Mouse (Mus musculus): ENCODE data around the gene Syne1. TPM values are rescaled to one million over a fixed set of nuclear protein-coding genes. Genes with fewer than 3 reads are reported as not detected.

The Syne1 gene
- total and polyA plus RNA-seq, 2 experiments from 2014 or later: 25.9 to 71.2 TPM

DNA sequence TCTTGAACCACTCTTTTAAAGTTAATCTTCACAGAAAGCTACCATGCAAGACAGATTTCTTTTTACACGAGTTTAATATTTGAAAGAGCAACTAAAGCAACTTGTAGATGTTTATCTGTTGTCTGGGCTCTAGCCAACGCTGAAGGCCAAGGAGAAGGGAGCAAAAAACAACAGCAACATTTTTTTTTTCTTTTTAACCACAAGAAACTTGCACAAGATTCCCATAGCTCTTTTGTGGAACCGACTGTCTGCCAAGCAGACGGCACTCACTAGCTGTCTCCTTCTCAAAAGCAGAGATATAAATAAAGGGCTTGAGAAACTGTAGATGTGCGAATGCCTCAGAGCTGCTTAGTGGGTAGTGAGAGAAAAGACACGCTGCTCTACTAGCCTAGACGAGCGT lies 391.6 kb downstream of the Syne1 start:
- no peak overlapping the region for H3K4me3 ChIP-seq (ENCODE audit: low read depth, low read length)
- H3K36me3 ChIP-seq (replicated peaks; ENCODE audit: control insufficient read depth, insufficient read depth, low read length): peaks cover 35% of the 10 kb centered on the region
- TF ChIP-seq CTCF (IDR thresholded peaks at IDR 0.05; ENCODE audit: low read depth) (no peak), EP300 (IDR thresholded peaks at IDR 0.05; ENCODE audit: low read depth) (no peak)
- 67% methylated on average over 8 of the region's 8 CpGs for WGBS
- H3K4me1 ChIP-seq (ENCODE audit: control insufficient read depth, insufficient read depth): no peaks in the 10 kb centered on the region
- no peak overlapping the region for H3K4me2 ChIP-seq (ENCODE audit: low read depth, low read length)
- no peak for ATAC-seq (ENCODE audit: insufficient read depth, low read depth)
- no peak overlapping the region for H3K9ac ChIP-seq (replicated peaks; ENCODE audit: low read depth, low read length)
- H3K27ac ChIP-seq (ENCODE audit: low read depth): no peak overlapping the region
- no peaks in the 10 kb centered on the region for H3K9me3 ChIP-seq (replicated peaks; ENCODE audit: control insufficient read depth, low read length)
- no peaks in the 10 kb centered on the region for H3K27me3 ChIP-seq (ENCODE audit: control insufficient read depth, insufficient read depth, low read length)
- DNase-seq (ENCODE audit: low spot score): no peak

DNA sequence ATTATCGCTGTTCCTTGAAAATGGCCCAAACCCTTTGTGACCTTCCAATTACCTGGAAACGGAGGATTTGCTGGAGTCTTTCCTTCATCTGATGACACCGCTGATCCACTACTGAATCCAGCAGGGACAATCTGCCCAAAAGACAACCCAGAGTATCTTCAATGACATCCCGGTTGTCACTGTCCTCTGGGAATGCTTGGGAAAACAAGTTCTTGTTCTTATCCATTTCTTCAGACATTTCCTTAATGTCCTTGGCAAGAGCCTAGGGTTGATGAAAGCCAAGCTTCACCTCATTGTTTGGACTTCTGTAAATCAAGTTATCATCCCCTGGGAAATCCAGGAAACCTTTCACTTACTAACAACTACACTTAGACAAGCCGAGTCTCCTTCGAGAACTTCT lies 398.2 kb downstream of the Syne1 start:
- peak; percentile 50; the same call in 1 of the 2 replicates for TF ChIP-seq EP300 (IDR thresholded peaks at IDR 0.05; ENCODE audit: low read depth)
- TF ChIP-seq CTCF (IDR thresholded peaks at IDR 0.05; ENCODE audit: low read depth): no peak
- Histone ChIP-seq H3K9me3 (replicated peaks; ENCODE audit: control insufficient read depth, low read length) (no peaks in the 10 kb centered on the region), H3K36me3 (replicated peaks; ENCODE audit: control insufficient read depth, insufficient read depth, low read length) (peaks cover 48% of the 10 kb centered on the region), H3K9ac (replicated peaks; ENCODE audit: low read depth, low read length) (no peak overlapping the region), H3K27me3 (ENCODE audit: control insufficient read depth, insufficient read depth, low read length) (no peaks in the 10 kb centered on the region), H3K27ac (ENCODE audit: low read depth) (no peak overlapping the region), H3K4me3 (ENCODE audit: low read depth, low read length) (no peak overlapping the region), H3K4me1 (ENCODE audit: control insufficient read depth, insufficient read depth) (no peaks in the 10 kb centered on the region), H3K4me2 (ENCODE audit: low read depth, low read length) (no peak overlapping the region)
- WGBS: 71% methylated on average over 6 of the region's 6 CpGs
- DNase-seq (ENCODE audit: low spot score): peak; percentile 14
- ATAC-seq (ENCODE audit: insufficient read depth, low read depth): no peak

DNA sequence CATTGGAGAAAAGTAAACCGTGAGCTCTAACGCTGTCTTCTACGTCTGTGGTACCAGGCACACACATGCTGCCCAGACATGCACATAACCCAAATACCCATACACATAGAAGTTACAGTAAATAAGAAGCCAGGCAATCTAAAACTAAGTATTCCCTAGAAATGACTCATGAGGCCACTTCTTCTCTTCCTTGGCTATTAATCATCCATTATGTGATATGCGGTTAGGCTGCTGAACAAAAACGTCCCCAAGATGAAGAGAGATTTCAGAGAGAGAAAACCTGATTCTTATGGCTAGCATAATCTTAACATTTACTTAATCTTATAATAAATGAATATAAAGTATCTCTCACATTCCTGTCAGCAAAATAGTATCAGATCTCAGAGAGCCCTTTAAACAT lies 409.8 kb downstream of the Syne1 start:
- peaks cover 64% of the 10 kb centered on the region for H3K36me3 ChIP-seq (replicated peaks; ENCODE audit: control insufficient read depth, insufficient read depth, low read length)
- WGBS: 89% methylated on average over 5 of the region's 5 CpGs
- H3K4me2 ChIP-seq (ENCODE audit: low read depth, low read length): no peak overlapping the region

DNA sequence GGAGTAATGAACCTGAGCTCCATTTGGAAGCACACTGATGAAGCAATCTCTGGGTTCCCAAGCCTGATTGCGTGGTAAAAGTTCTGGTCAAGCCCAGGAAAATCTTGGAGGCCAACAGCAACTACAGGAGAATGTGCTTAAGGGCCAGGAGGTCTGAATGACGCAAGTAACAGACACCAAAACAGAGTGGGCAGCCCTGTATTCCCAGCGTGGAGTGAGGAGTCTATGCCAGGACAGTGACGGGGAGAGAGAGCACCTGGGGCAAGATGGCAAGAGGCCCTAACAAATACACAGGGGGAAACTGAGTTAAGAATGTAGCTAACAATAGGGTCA lies 411.4 kb downstream of the Syne1 start:
- Histone ChIP-seq H3K4me1 (ENCODE audit: control insufficient read depth, insufficient read depth) (no peaks in the 10 kb centered on the region), H3K36me3 (replicated peaks; ENCODE audit: control insufficient read depth, insufficient read depth, low read length) (peaks cover 55% of the 10 kb centered on the region), H3K27ac (ENCODE audit: low read depth) (no peak overlapping the region), H3K27me3 (ENCODE audit: control insufficient read depth, insufficient read depth, low read length) (no peaks in the 10 kb centered on the region), H3K4me2 (ENCODE audit: low read depth, low read length) (no peak overlapping the region), H3K9me3 (replicated peaks; ENCODE audit: control insufficient read depth, low read length) (no peaks in the 10 kb centered on the region), H3K4me3 (ENCODE audit: low read depth, low read length) (no peak overlapping the region), H3K9ac (replicated peaks; ENCODE audit: low read depth, low read length) (no peak overlapping the region)
- DNase-seq (ENCODE audit: low spot score) (no peak), ATAC-seq (ENCODE audit: insufficient read depth, low read depth) (no peak)
- TF ChIP-seq EP300 (IDR thresholded peaks at IDR 0.05; ENCODE audit: low read depth): no peak
- TF ChIP-seq CTCF (IDR thresholded peaks at IDR 0.05; ENCODE audit: low read depth): no peak
- WGBS: 76% methylated on average over 4 of the region's 4 CpGs

More for the DNA sequence above, 409.8 kb downstream of the Syne1 start:
- Histone ChIP-seq H3K9me3 (replicated peaks; ENCODE audit: control insufficient read depth, low read length) (no peaks in the 10 kb centered on the region), H3K9ac (replicated peaks; ENCODE audit: low read depth, low read length) (no peak overlapping the region), H3K27me3 (ENCODE audit: control insufficient read depth, insufficient read depth, low read length) (no peaks in the 10 kb centered on the region), H3K27ac (ENCODE audit: low read depth) (no peak overlapping the region), H3K4me3 (ENCODE audit: low read depth, low read length) (no peak overlapping the region), H3K4me1 (ENCODE audit: control insufficient read depth, insufficient read depth) (no peaks in the 10 kb centered on the region)
- DNase-seq (ENCODE audit: low spot score) (no peak), ATAC-seq (ENCODE audit: insufficient read depth, low read depth) (no peak)
- TF ChIP-seq CTCF (IDR thresholded peaks at IDR 0.05; ENCODE audit: low read depth) (no peak), EP300 (IDR thresholded peaks at IDR 0.05; ENCODE audit: low read depth) (no peak)

DNA sequence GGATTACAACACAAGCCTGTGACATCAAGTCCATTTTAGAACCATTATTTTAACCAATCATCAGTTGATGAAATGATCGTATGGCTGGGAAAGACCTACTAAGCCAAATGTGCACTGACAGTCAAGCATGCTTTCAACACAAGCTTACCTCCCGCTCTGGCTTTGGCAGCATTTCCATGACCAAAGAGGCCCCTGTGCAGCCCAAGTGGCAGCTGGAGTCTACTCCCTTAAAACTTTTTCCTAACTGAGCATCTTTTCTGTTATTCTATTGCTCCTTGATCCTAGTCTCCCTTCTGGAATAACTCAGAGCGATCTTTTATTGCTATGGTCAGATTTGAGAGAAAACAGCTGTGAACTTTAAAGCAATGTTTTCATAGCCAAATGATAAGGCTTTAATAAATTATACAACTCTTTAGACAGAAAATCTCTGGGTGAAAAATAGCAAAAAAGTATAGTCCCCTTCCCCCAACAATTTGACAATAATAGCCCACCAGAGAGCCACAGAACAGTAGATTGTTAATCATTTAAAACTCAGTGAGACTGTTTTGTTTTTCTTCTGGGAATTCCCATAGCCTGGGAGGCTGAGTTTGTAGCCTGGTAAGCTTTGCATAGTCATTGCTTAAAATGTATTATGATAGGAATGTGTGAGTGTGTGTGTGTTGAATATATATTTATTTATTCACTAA lies 411.9 kb downstream of the Syne1 start:
- Histone ChIP-seq H3K4me1 (ENCODE audit: control insufficient read depth, insufficient read depth) (no peaks in the 10 kb centered on the region), H3K9me3 (replicated peaks; ENCODE audit: control insufficient read depth, low read length) (no peaks in the 10 kb centered on the region), H3K4me3 (ENCODE audit: low read depth, low read length) (no peak overlapping the region), H3K4me2 (ENCODE audit: low read depth, low read length) (no peak overlapping the region), H3K27ac (ENCODE audit: low read depth) (no peak overlapping the region), H3K36me3 (replicated peaks; ENCODE audit: control insufficient read depth, insufficient read depth, low read length) (peaks cover 50% of the 10 kb centered on the region), H3K9ac (replicated peaks; ENCODE audit: low read depth, low read length) (no peak overlapping the region), H3K27me3 (ENCODE audit: control insufficient read depth, insufficient read depth, low read length) (no peaks in the 10 kb centered on the region)
- WGBS: 77% methylated on average over 3 of the region's 3 CpGs
- no peak for TF ChIP-seq EP300 (IDR thresholded peaks at IDR 0.05; ENCODE audit: low read depth)
- no peak for TF ChIP-seq CTCF (IDR thresholded peaks at IDR 0.05; ENCODE audit: low read depth)
- DNase-seq (ENCODE audit: low spot score) (no peak), ATAC-seq (ENCODE audit: insufficient read depth, low read depth) (no peak)

DNA sequence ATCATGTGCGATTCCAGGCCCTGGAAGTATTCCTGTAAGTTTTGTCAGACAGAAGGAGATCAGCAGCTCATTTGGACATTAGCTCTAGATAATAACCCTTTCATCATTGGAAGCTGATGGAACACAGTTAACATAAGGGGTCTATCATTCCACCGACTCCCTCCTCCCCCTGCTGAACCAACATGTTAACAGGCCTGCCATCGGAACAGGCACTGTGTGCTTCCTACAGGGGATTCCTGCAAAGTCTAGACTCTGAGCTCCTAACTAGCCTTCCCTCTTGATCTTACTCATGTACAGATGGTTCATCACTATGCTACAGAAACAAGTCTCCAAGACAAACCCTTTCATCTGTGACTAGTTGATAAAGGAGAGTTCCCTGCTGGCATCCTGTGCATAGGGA lies 419.2 kb downstream of the Syne1 start:
- ATAC-seq (ENCODE audit: insufficient read depth, low read depth) (no peak), DNase-seq (ENCODE audit: low spot score) (no peak)
- no peak overlapping the region for H3K4me2 ChIP-seq (ENCODE audit: low read depth, low read length)
- WGBS: 78% methylated on average over 3 of the region's 3 CpGs
- no peak overlapping the region for H3K4me3 ChIP-seq (ENCODE audit: low read depth, low read length)
- no peak overlapping the region for H3K27ac ChIP-seq (ENCODE audit: low read depth)
- no peaks in the 10 kb centered on the region for H3K4me1 ChIP-seq (ENCODE audit: control insufficient read depth, insufficient read depth)
- peaks cover 27% of the 10 kb centered on the region for H3K36me3 ChIP-seq (replicated peaks; ENCODE audit: control insufficient read depth, insufficient read depth, low read length)
- H3K9me3 ChIP-seq (replicated peaks; ENCODE audit: control insufficient read depth, low read length): no peaks in the 10 kb centered on the region
- H3K27me3 ChIP-seq (ENCODE audit: control insufficient read depth, insufficient read depth, low read length): no peaks in the 10 kb centered on the region
- H3K9ac ChIP-seq (replicated peaks; ENCODE audit: low read depth, low read length): no peak overlapping the region
- TF ChIP-seq CTCF (IDR thresholded peaks at IDR 0.05; ENCODE audit: low read depth): no peak
- no peak for TF ChIP-seq EP300 (IDR thresholded peaks at IDR 0.05; ENCODE audit: low read depth)

Measured in heart, postnatal 0 days (tissue).